8 mouse cellular contexts compared by ENCODE assay signal in the genomic region with DNA sequence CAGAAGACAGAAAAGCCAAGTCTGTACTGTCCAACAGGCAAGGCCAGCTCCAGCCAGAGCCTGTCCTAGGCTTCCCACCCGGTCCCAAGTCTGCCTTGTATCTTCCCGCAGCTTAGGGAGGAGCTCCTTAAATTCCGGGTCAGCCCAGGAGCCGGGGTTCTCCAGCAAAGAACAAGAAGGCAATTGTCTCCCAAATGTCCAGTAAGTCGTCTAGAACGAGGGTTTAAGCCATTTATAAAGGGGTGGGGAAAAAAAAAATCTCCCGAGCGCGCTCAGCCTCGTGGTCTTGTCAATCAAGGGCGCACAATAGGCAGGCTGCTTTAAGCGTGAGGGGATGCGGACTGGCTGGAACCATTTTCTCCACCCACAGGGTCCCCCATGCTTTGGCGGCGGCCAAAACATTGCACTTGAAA. TPM values are rescaled to one million over a fixed set of nuclear protein-coding genes. Genes with fewer than 3 reads are reported as not detected.
A peak's percentile ranks its signal among the peaks of the same experiment; 100 is the strongest.
DNase-seq lines count a peak whose midpoint lies in the region; ATAC-seq lines count a peak whose summit lies in the region.

No protein-coding gene starts in this region.

- DNase-seq in liver, embryonic 11.5 days (ENCODE audit: low spot score): peak; percentile 41
- DNase-seq in liver: no peak
- DNase-seq in embryonic facial prominence, embryonic 14.5 days (ENCODE audit: low spot score): peak; percentile 74
- DNase-seq in right cerebral cortex, postnatal 25 days: peak; percentile 55
- DNase-seq in gastrocnemius, postnatal 10 days: no peak

- H3K27me3 ChIP-seq in liver, embryonic 11.5 days (replicated peaks; ENCODE audit: control insufficient read depth, insufficient read depth, low read length): peaks cover 36% of the 10 kb centered on the region
- H3K27me3 ChIP-seq in embryonic facial prominence, embryonic 14.5 days (replicated peaks; ENCODE audit: control insufficient read depth, insufficient read depth, low read length): peaks cover 10% of the 10 kb centered on the region
- H3K27me3 ChIP-seq in hindbrain, embryonic 15.5 days: no peaks in the 10 kb centered on the region
- peaks cover 50% of the 10 kb centered on the region for H3K27me3 ChIP-seq in liver, embryonic 12.5 days (replicated peaks)

- no peaks in the 10 kb centered on the region; the same call in 1 of the 2 replicates for H3K4me1 ChIP-seq in liver, embryonic 11.5 days (replicated peaks; ENCODE audit: control insufficient read depth, insufficient read depth, low read length)
- H3K4me1 ChIP-seq in embryonic facial prominence, embryonic 14.5 days (ENCODE audit: control insufficient read depth, insufficient read depth, low read length): peaks cover 9% of the 10 kb centered on the region; the same call in 1 of the 2 replicates
- H3K4me1 ChIP-seq in hindbrain, embryonic 15.5 days (replicated peaks): peaks cover 35% of the 10 kb centered on the region
- no peaks in the 10 kb centered on the region for H3K4me1 ChIP-seq in liver, embryonic 12.5 days

- no peak overlapping the region for H3K9ac ChIP-seq in liver, embryonic 11.5 days (ENCODE audit: low read depth, low read length)
- peak overlapping the region; percentile 62 for H3K9ac ChIP-seq in embryonic facial prominence, embryonic 14.5 days (ENCODE audit: low read depth, low read length)
- H3K9ac ChIP-seq in hindbrain, embryonic 15.5 days: peak overlapping the region; percentile 86
- no peak overlapping the region for H3K9ac ChIP-seq in liver, embryonic 12.5 days

- H3K27ac ChIP-seq in liver, embryonic 11.5 days (ENCODE audit: low read depth, low read length): no peak overlapping the region
- no peak overlapping the region for H3K27ac ChIP-seq in embryonic facial prominence, embryonic 14.5 days (replicated peaks; ENCODE audit: low read depth, low read length)
- H3K27ac ChIP-seq in hindbrain, embryonic 15.5 days (replicated peaks): peak overlapping the region; percentile 82
- no peak overlapping the region for H3K27ac ChIP-seq in liver, embryonic 12.5 days

- no peak for ATAC-seq in liver, embryonic 11.5 days (replicated peaks; ENCODE audit: low FRiP score)
- no peak; the same call in 1 of the 2 replicates for ATAC-seq in embryonic facial prominence, embryonic 14.5 days (ENCODE audit: low read depth)
- ATAC-seq in hindbrain, embryonic 15.5 days (ENCODE audit: low FRiP score, low read depth): peak; percentile 76
- no peak for ATAC-seq in liver, embryonic 12.5 days
- no peak for ATAC-seq in CD4-positive, CD25-positive, alpha-beta regulatory T cell, adult 4 months

- WGBS in liver, embryonic 11.5 days: 11% methylated on average over 15 of the region's 15 CpGs
- WGBS in embryonic facial prominence, embryonic 14.5 days: 3% methylated on average over 15 of the region's 15 CpGs
- 2% methylated on average over 15 of the region's 15 CpGs for WGBS in hindbrain, embryonic 15.5 days
- 13% methylated on average over 15 of the region's 15 CpGs for WGBS in liver, embryonic 12.5 days (ENCODE audit: insufficient replicate concordance)

- H3K4me2 ChIP-seq in liver, embryonic 11.5 days: peak overlapping the region; percentile 87
- H3K4me2 ChIP-seq in embryonic facial prominence, embryonic 14.5 days (ENCODE audit: low read depth, low read length): peak overlapping the region; percentile 100
- H3K4me2 ChIP-seq in hindbrain, embryonic 15.5 days: peak overlapping the region; percentile 97
- H3K4me2 ChIP-seq in liver, embryonic 12.5 days: peak overlapping the region; percentile 61

- no peaks in the 10 kb centered on the region for H3K36me3 ChIP-seq in liver, embryonic 11.5 days (ENCODE audit: control insufficient read depth, insufficient read depth, low read length)
- no peaks in the 10 kb centered on the region for H3K36me3 ChIP-seq in embryonic facial prominence, embryonic 14.5 days (ENCODE audit: control insufficient read depth, insufficient read depth, low read length)
- H3K36me3 ChIP-seq in hindbrain, embryonic 15.5 days: no peaks in the 10 kb centered on the region
- no peaks in the 10 kb centered on the region for H3K36me3 ChIP-seq in liver, embryonic 12.5 days

- peak overlapping the region; percentile 51 for H3K4me3 ChIP-seq in liver, embryonic 11.5 days (ENCODE audit: low read depth, low read length)
- H3K4me3 ChIP-seq in embryonic facial prominence, embryonic 14.5 days (ENCODE audit: low read depth, low read length): peak overlapping the region; percentile 56
- peak overlapping the region; percentile 69 for H3K4me3 ChIP-seq in hindbrain, embryonic 15.5 days
- peak overlapping the region; percentile 33 for H3K4me3 ChIP-seq in liver, embryonic 12.5 days

- no peaks in the 10 kb centered on the region for H3K9me3 ChIP-seq in liver, embryonic 11.5 days (ENCODE audit: control insufficient read depth, low read length)
- H3K9me3 ChIP-seq in embryonic facial prominence, embryonic 14.5 days (ENCODE audit: control insufficient read depth, low read length): no peaks in the 10 kb centered on the region
- no peaks in the 10 kb centered on the region for H3K9me3 ChIP-seq in hindbrain, embryonic 15.5 days
- no peaks in the 10 kb centered on the region for H3K9me3 ChIP-seq in liver, embryonic 12.5 days (replicated peaks)

RNA-seq across cellular contexts. Expression of a gene that starts 28.5 kb away (rescaled TPM):
- polyA plus RNA-seq in liver, embryonic 11.5 days (2014; fragmentation: Nextera tagmentation; extraction: Ambion mirVana): 5.0 and 6.0 TPM in 2 replicates
- polyA plus RNA-seq in embryonic facial prominence, embryonic 14.5 days (2014; fragmentation: Nextera tagmentation; extraction: Ambion mirVana): 34.7 and 36.0 TPM in 2 replicates
- 95.7 and 101 TPM in 2 replicates for polyA plus RNA-seq in hindbrain, embryonic 15.5 days (2015; fragmentation: Nextera tagmentation; extraction: Ambion mirVana)
- polyA plus RNA-seq in liver, embryonic 12.5 days (2016; fragmentation: Nextera tagmentation; extraction: Ambion mirVana): 0.93 and 1.5 TPM in 2 replicates
- total RNA-seq in gastrocnemius, postnatal 10 days (2021): 10 to 100 TPM; 12.3 to 16.6 TPM
- 10 to 100 TPM in 1 of 2 experiments, 1 to 10 TPM in 1; 9.3 to 10.4 TPM for polyA plus RNA-seq in CD4-positive, CD25-positive, alpha-beta regulatory T cell, adult 4 months (2017; shearing (Covaris generic))

Comparison
In these comparisons a context has a peak if more than half of its experiments do, and no peak if none do; other contexts are left out.
1. DNase-seq: peak in liver, embryonic 11.5 days (single experiment), embryonic facial prominence, embryonic 14.5 days (single experiment) and right cerebral cortex, postnatal 25 days (single experiment); none in liver (single experiment) and gastrocnemius, postnatal 10 days (single experiment).
2. H3K9ac ChIP-seq: peak in embryonic facial prominence, embryonic 14.5 days (single experiment) and hindbrain, embryonic 15.5 days (single experiment); none in liver, embryonic 11.5 days (single experiment) and liver, embryonic 12.5 days (single experiment).
3. Peak in every context shown above with its lines, with median percentiles within 50 percentile points of each other: H3K4me2 ChIP-seq and H3K4me3 ChIP-seq.